Mouse (Mus musculus): ENCODE measurements around the gene Nbas.
A peak's percentile ranks its signal among the peaks of the same experiment; 100 is the strongest.

Nbas gene

DNA sequence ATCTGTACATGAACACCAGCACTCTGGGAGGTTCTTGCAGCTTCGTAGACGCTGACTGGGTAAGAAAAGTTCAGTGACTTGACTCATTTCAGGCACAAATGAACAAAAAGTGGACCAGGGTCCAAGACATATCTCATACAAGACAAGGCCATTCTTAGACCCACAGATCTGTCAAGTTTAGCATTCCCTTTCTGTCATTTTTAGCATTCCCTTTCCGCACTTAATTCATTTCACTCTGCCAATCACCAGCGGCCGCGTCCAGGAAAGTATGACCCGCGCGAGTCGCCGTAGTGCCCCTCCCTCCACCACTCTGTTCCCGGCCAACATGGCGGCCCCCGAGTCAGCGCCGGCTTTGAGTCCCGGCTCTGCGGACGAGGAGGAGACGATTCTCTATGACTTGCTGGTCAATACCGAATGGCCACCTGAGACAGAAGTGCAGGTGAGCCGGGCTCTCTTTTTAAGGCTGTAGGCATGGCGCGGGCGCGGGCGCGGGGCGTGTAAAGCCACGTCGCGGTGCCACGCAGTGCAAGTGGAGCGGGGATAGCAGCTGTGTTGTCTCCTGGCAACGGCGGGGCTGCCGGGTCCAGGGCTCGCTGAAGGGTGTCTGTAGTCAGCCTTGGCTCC lies at the start of gene Nbas:
TSS of gene Nbas (plus strand) at position 308 of the 624 bp plus-strand sequence.
- peak; percentile 86 for DNase-seq

DNA sequence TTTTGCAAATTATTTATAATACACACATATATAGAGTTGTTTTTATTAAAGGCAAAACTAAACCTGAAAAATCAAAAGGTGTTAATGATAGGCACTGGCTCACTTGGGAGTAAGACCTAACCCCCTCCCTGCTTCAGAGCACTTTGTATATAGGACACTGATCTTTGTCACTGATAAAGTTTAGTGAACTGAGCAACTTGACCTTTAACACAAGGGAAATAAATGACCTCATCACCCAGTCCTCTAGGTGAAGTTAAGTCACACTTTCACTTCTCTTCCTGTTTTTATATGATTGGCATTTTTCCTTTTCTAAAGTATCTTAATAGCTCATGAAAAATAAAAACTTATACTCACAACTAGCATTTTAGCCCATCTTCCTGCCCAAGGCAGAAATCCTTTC lies 26.5 kb upstream of the Nbas start:
- DNase-seq: no peak

DNA sequence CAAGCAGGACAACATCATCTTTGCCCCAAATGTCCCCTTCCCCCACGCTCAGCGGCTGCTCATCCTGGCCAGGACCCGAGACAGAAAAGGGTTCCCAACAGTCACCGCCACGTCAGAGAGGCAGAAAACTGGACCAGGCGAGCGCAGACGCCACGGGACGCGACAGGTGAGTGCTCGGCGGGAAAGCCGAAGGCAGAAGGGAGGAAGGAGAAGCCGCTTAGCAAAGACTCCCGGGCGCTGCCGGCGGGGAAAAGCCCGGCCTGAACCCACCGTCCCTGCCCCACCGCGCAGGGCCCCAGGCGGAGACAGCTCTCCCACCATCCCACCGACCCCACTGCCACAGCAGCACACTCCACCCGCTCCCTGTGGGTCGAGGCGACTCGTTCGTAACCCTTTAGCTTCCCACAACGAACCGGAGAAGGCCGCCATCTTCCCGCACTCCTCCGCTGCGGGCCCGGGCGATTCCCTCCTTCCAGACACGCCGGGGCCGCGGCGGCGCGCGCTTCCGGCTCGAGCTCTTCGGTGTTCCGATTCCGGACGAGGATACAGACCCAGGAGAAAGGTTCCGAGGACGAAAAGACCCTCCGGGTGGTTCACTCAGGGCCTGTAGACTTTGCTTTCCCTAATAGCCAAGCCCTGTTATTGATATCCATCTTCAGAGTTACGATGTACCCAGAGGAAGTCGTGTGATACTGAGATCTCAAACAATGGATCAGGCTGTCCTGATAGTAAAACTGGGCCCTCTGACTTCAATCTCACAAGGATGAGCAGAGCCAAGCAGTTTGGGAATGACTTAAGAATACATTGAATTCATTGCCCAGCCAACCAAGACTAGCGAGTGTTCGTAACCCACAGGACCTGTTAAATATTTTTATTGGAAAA lies 20.0 kb upstream of the Nbas start, which contains the start of gene Ddx1:
TSS of gene Ddx1 (minus strand) at position 523 of the 882 bp plus-strand sequence.
- peak; percentile 83 for DNase-seq

DNA sequence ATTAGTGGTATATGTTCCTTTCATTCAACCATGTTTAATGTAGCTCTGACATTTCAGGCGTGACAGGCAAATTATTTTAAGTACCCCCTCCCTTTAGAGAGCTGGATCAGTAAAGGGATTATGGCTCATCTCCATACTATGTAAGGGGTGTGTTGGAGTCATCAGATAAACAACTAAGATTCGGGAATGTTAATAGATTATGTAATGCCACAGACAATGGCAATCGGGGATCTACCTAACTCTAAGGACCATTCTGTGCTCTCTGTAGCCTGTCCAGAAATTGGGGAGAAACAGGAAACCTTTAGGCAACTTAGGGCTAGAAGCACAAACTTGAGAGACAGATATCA lies 19.4 kb upstream of the Nbas start:
- DNase-seq: peak; percentile 31

DNA sequence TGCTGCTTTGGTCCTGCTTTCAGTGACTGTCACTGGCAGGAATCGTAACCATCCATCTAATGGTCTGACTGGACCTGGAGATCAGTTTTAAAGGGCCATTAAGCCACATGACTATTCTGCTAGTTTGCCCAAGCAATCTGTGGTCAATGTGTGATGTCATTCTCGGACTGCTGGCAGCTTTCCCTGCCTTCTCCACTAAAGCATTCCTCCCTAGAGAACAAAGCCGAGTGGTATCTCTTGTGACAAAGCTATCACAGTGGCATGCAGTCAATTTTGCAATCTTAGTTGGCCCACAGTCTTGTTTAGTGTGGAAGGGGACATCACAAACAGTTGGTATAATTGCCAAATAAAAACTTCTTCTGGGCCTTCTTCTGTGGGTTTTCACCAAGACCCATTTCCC lies 13.9 kb upstream of the Nbas start:
- DNase-seq: no peak

DNA sequence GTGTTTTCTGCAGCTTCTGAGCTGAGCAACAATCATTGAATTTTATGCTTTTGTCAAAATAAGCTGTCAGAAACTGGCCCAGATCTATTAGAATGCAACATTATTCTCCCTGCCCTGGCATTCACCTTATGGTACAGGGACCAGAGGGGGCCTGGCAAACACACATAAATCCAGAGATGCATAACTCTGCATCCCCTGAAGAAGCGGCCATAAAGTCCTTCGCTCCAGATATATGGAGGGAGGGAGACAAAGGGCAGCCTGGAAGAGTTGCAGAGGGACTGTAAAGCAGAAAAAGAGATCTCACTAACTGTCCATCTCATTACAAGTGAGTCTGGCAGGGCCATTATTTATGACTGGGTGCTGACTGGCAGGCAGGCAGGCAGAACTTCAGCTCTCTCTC lies 13.2 kb upstream of the Nbas start:
- DNase-seq: no peak

DNA sequence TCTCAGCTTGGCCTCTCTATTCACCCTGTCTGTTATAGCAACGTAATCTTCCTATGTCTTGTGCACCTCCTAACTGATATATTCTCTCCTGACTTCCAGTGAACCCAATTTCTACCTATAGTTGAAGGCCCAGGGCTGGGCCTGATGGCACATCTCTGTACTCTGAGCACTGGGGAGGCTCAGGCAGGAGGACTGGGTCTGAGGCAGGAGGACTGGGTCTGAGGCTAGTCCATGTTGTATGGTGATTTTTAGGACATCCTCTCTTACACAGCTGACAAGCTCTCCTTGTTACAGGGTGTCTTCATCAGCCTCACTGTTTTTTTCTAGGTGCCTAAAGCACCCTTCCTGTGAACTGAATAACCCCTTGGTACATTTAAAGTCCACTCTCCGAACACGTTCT lies 521 bp upstream of the Nbas start:
- no peak for DNase-seq

DNA sequence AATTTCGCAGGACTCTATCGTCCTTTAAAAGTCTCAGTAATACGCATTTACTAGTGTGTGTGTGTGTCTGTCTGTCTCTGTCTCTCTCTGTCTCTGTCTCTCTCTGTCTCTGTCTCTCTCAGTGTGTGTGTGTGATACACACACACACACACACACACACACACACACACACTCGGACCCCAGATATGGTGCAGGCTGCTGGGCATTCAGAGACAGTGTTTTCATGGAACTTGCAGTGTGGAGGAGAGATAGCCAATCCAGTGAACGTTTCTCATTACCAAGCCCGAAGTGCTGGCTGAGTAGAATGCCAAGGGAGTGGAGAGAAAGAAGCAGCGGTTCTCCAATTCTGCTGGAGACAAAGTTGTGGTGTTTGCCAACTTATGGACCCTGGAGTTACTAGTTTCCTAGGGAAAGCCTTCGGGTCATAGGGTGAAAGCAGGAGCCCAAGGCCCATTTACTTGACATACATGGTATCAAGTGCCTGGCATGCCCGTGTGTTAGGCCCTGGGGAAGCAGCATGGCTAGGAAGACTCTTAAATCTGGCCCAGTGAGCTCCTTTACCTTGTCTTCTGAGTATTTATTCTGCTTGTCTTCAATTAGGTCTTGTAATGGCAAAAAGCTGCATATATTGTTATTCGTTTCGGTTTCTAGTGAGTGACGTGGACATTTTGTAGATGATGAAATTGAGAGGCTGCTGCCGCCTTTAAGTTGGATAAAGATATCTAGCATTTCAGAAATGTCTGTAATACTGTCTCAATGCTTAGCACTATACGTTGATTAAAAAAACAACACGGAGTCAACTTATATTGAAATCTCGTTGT lies 847 bp downstream of the Nbas start:
- no peak for DNase-seq

DNA sequence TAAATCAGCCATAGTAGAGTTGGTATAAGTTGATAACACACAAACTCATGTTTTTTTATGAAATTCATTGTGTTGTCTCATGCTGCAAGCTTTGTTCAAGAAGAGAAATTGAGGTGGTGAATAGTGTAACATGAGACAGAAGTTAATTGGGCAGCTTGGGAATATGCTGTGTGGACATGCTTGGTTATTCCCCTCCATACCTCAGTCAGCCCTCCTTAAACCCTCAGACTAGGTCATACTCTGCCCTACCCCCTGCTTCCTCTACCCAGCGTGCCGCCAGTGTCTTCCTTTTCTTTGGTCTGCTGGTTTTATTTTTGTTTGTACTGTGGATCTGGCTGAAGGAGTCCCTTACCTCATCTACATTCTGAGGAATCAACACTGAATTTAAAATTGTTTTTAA lies 22.5 kb downstream of the Nbas start:
- DNase-seq: no peak

DNA sequence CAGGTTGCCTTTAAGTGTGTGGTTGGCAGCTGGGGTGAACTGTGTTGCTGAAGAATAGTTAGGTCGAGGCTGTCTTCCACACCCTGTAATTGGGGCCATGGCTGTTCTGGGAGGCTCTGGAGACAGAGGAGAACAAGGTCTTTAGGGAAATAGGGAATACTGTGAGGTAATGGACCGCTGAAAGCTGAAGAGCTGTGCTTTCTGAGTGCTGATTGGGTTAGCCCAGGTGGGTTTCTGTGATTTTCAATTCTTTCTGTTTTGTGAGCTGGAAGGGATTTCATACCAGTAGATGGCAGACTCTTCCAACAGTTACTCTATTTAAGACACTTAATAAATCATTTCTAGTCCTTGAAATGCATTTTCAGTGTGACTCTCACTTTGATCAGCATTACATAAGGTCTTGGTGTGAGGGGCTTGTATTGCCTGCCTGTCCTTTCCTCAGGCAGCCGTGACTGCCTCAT lies 24.5 kb downstream of the Nbas start:
- peak; percentile 9 for DNase-seq

DNA sequence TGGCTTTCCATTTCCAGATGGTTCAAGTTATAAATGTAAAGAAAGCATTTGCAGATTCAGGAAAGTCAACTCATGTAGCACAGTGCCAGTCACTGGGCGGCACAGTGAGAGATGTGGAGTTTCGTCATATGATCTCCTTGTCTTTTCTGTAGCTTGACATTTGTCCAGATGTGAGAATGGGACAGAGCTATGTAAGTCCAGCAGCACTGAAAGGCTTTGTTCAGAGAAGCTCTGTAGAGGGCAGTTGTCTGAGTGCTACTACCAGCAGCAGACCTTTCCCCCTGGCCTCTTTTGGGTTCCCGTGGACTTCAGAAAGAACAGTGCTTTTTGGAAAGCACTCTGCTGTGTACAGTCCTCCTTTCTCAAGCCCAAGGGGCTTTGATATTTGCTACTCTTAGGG lies 34.1 kb downstream of the Nbas start:
- DNase-seq: peak; percentile 14

DNA sequence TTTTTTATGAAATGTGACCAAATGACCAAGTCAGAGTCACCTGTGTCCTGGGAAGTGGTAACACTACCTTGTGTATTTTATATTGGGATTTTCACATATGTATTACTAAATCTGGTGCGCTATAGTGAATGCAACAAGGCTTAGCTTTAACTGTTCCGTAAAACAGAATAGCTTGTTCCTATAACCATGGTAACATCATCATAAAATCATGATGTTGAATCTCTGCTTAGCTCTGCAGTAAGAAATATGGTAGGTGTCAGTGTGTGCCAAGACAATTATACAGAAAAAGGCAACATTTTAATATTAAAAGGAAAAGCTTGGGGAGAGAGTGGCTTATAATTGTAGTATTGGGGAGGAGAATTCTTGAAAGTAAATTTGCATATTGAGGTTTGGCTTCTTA lies 45.0 kb downstream of the Nbas start:
- no peak for DNase-seq

DNA sequence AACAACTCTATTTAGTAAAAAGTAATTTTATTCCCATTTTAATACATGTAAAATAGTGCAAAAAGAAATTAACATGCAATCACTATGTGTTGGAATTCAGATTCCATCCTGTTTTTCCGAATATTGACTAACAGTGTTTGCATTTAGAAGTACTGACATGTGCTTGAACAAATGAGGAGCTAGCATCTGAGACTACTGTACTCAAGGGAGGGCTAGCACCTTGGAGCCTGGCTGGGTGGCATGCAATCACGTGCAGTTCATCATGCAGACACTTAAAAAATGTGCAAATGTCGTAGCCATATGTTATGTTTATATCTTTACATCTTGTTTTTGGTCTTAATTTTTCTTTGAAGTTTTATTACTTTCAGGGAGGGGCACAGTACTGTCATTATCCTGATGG lies 45.5 kb downstream of the Nbas start:
- DNase-seq: no peak

DNA sequence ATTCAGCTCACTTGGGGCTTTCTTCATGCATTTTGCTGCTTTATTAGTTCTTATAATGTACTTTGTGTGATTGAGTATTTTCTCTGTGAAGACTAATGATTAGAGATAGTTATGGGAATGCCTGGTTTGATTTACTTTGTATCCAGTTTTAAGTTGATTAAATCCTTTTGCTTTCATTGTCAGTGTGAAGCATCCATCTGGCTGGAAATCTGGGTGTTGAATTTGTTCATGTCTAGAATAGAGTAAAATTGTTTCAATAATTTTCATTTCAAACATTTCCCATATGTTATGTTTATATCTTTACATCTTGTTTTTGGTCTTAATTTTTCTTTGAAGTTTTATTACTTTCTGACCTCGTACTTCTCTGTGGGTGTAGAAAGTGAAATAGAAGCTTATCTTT lies 46.1 kb downstream of the Nbas start:
- no peak for DNase-seq

DNA sequence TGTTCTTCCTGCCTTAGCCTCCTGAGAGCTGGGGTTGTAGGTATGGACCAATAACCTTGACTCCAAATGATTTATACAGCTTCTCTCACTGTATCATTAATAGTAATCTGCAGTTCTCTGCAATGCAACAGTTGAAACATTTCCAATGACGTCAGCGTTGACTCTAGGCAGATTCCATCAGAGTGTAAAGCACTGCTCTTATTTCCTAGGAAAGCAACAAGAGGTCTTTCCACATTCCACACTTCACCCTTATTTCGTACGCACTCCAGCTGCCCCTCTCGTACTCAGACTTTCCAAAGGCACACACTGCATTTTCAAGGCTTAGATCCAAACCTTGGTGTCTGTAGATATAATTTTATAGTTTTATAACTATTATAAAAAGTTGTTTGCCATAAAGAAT lies 73.6 kb downstream of the Nbas start:
- DNase-seq: no peak

DNA sequence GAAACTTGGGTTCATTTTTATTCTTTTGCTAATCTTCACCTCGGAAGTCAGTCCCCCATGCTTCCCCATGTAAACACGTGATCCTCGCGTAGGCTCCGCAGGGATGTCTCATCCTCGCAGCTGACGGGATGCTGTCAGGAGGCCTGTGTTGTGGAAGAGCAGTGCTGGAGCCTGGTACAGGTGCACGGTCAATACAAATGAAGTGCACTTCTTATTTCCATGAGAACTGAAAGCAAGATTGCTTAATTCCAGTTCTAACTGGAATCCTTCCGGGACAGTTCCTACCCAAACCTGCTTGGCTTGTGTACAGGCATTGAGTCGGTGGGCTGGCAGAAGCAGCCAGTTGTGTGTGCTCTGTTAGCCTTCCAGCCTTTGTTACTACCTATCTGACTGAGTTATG lies 87.3 kb downstream of the Nbas start:
- DNase-seq: no peak

DNA sequence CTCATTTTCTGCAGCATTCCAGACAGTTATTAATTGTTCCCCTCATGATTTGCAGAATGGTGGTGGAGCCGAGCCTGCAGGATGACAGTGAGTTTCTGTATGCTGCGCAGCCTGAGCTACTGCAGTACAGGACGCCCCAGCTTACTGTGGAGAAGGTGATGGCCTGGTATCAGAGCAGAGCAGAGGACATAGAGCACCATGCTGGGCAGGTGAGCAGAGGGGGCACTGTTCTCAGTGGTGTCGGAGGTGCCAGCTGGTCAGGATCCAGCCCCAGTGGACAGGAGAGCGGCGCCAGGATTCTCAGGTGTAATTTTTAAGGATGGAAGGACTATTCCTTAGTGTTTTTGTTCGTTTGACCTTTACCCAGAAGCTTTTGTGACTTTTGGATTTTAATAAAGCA lies 87.8 kb downstream of the Nbas start:
- peak; percentile 27 for DNase-seq

DNA sequence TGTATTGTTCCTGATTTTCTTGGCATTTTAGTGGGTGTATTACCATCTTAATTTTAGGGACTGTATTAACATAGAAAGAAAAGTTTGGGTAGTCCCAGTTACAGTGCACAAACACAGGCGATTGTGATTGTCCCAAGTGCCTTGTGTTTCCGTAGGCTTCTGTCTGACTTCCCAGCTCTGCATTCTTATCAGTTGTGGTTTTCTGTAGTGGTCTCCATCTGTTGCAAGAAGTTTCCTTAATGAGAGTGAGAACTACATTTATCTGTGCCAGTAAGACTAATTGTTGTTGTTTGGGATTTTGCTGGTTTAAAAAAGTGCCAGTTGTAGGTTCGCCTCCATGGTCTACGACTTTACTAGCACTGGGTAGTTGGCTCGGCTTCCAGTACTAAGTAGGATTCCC lies 88.3 kb downstream of the Nbas start:
- DNase-seq: no peak

DNA sequence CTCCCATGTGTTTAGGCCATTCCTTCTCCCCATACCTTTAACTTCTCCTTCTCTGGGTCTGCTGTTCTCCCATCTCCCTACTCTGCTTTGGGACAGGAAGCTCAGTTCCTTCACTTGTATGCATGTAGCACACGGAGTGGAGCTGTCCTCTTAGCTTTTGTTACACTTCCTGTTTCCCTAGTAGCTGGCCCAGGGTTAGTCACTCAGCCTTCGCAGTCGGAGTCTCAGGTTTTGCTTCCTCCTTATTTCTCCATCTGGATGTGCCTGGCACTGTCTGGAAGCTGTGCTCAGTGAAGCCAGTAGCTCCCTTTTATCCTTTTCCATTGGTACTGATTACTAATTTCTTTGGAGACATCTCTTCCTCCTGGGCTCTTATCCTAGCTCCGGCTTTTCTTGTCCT lies 89.9 kb downstream of the Nbas start:
- DNase-seq: no peak

DNA sequence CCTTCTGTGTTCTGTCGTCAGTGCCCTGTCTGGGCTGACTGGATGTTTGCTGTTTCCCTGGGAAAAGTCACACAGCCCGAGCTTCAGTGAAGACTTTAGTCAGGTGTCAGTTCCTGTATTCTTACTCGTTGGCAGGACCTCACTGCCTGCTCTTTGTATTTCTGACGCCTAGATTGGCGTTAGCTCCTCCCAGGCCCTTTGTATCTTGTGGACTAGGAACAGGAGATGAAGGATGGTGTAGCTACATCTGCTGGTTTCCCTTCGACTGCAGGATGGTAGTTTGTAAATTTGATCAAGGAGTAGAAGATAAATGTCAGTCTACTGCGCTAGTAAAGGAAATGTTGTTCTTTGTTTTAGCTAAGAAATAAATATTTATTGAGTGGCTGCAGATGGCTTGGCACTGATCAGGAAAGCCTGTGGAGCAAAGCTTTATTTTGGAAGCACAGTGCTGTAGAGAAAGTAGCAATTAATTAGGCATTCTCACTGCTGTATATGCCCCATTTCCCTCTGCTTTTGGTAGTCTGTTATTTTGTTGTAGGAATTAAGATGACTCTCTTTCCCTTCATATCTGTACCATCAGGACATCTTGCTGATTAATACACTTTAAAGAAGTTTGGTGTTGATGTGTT lies 91.4 kb downstream of the Nbas start:
- DNase-seq: no peak

DNA sequence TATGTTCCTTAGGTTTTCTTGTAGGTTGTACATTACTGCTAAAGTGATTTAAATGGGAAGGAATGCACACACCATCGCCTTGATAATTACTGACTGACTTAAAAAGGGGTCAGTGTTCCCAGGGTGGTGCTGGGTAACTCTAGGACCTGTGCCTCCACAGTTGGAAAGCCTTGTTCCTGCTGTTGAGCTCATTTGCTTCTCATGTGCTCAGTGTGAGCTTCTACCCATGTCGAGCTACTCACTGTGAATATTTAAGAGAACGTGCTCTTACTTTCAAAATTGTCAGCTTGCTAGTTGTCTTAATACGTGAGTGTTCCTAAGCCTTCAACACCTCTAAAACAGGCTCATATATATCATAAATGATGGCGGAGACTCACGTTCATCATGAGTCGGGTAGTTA lies 112.6 kb downstream of the Nbas start:
- no peak for DNase-seq

DNA sequence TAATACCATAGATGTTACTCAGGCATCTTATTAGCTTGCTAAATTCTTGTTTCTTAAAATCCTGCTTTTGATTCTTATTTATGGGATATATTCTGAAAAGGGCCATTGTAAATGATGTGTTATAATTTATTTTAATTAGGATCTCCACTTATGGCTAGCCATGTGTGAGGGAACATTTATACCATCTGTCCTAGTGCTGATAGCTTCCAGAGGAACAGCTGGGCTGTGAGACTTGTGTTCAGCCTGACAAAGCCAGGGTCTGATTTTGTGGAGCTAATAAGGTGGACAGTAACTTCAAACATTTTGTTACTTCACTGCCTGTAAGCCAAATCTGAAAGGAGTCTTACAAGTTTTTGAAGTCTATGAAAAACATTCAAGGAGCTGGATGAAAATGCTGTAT lies 113.1 kb downstream of the Nbas start:
- DNase-seq: no peak

DNA sequence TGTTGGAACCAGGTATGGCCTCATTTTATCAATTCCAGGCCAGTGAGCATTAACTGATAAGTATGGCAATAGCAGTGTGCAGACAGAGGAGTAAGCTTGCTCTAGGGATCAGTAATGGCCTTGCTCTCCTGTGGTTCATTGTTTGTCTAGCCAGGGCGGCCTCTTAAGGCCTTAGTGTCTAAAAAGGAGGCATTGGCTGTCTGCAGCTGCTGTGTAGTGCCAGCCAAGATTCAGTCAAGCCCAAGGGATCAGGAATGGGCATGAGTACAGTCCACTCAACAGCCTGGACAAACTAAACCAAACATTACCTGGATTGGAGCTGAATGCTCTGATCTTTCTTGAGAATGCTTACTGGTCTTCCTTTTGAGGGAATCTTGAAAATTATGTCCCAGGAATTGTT lies 120.7 kb downstream of the Nbas start:
- no peak for DNase-seq
